Mouse (Mus musculus) midbrain, embryonic 11.5 days (tissue): ENCODE measurements around the gene Atp5j. TPM values are rescaled to one million over a fixed set of nuclear protein-coding genes. Genes with fewer than 3 reads are reported as not detected.

Source experiments
- ATAC-seq: fragments of 200-750 bp; cut with Nextera tagmentation; 2 replicates; pipeline ENCODE4 v1.8.0; 2017; ENCODE audit warnings: moderate TSS enrichment, moderate library complexity; ENCODE audit not compliant: low FRiP score
- DNase-seq: peaks from one replicate; pipeline ENCODE4 v3.0.0; 2015; ENCODE audit warnings: low spot score; ENCODE audit errors: missing footprints
- H3K27ac ChIP-seq: fragments of 300-500 bp; sonication (generic); 2 replicates; pipeline ENCODE4 v1.5.1; 2014; ENCODE audit warnings: low read depth, low read length
- H3K27me3 ChIP-seq: fragments of 300-500 bp; sonication (generic); 2 replicates; pipeline ENCODE4 v1.6.1; 2014; ENCODE audit warnings: mild to moderate bottlenecking, low read length, moderate library complexity, mixed read lengths; ENCODE audit not compliant: control insufficient read depth, insufficient read depth
- H3K36me3 ChIP-seq: fragments of 300-500 bp; sonication (generic); 2 replicates; pipeline ENCODE4 v1.6.1; 2014; ENCODE audit warnings: mild to moderate bottlenecking, low read length, moderate library complexity, mixed read lengths; ENCODE audit not compliant: control insufficient read depth, insufficient read depth
- H3K4me1 ChIP-seq: fragments of 300-500 bp; sonication (generic); 2 replicates; pipeline ENCODE4 v1.6.1; 2014; ENCODE audit warnings: low read length; ENCODE audit not compliant: control insufficient read depth, insufficient read depth
- H3K4me2 ChIP-seq: fragments of 300-500 bp; sonication (generic); 2 replicates; pipeline ENCODE4 v1.6.1; 2014; ENCODE audit warnings: mild to moderate bottlenecking, moderate library complexity
- H3K4me3 ChIP-seq: fragments of 300-500 bp; sonication (generic); 2 replicates; pipeline ENCODE4 v1.5.1; 2014; ENCODE audit warnings: low read depth, low read length
- H3K9ac ChIP-seq: fragments of 300-500 bp; sonication (generic); 2 replicates; pipeline ENCODE4 v1.6.1; 2014; ENCODE audit warnings: low read length
- H3K9me3 ChIP-seq: fragments of 300-500 bp; sonication (generic); 2 replicates; pipeline ENCODE4 v1.6.1; 2016; ENCODE audit warnings: low read length; ENCODE audit not compliant: control insufficient read depth
- WGBS: fragments of 180-500 bp; shearing (Covaris S2); extraction: QIAGEN DNeasy Blood & Tissue Kit; methylation state at CpG from one replicate; pipeline ENCODE4 v1.1.7; 2014; 5-methylcytosine and 5-hydroxymethylcytosine counted together
- polyA plus RNA-seq: library from polyadenylated mRNA; unstranded; fragments of >200 nt; fragmentation: Nextera tagmentation; extraction: Ambion mirVana; gene quantifications from 2 replicates; pipeline ENCODE4 v1.2.1, GENCODE M21; 2014

Gene Atp5j
- polyA plus RNA-seq, 1 experiment from 2014 or later = 822 TPM

DNA sequence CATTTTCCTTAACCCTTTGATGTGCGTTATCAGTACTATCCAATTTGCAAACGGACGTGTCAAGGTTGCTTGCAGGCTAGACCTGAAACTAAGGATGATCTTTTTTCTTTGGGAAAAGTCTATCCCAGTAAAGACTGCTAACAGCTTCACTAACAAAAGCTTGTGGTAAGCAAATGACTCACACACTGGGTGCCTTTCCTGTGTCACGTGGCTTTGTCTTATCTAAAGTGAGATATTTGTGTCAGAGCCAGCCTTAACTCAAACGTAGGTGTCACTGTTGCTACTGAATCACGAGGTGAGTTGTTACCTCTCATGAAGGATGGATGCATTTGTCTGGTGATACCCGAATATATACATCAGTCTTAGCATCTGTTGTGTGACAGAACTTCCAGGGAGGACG lies 29.2 kb upstream of the Atp5j start:
- Histone ChIP-seq H3K4me3 (no peak overlapping the region), H3K4me2 (no peak overlapping the region), H3K27ac (no peak overlapping the region), H3K36me3 (0 out of 2 replicates have a peak, but pooled peaks cover 2% of the 10 kb centered on the region), H3K27me3 (no peaks in the 10 kb centered on the region), H3K9me3 (no peaks in the 10 kb centered on the region), H3K9ac (no peak overlapping the region), H3K4me1 (no peaks in the 10 kb centered on the region)
- WGBS = 92% methylated on average over 8 of the region's 8 CpGs
- DNase-seq (no peak), ATAC-seq (no peak)

GRCm38 (mm10) chr16:84853492-84853891 lies 18.1 kb upstream of the Atp5j start:
- Histone ChIP-seq H3K4me3 (no peak overlapping the region), H3K27me3 (no peaks in the 10 kb centered on the region), H3K36me3 (peaks cover 11% of the 10 kb centered on the region; the same call in 1 of the 2 replicates), H3K4me1 (no peaks in the 10 kb centered on the region), H3K4me2 (no peak overlapping the region), H3K27ac (no peak overlapping the region), H3K9ac (no peak overlapping the region), H3K9me3 (no peaks in the 10 kb centered on the region)
- DNase-seq (no peak), ATAC-seq (no peak)
- WGBS = 93% methylated on average over 6 of the region's 6 CpGs

DNA sequence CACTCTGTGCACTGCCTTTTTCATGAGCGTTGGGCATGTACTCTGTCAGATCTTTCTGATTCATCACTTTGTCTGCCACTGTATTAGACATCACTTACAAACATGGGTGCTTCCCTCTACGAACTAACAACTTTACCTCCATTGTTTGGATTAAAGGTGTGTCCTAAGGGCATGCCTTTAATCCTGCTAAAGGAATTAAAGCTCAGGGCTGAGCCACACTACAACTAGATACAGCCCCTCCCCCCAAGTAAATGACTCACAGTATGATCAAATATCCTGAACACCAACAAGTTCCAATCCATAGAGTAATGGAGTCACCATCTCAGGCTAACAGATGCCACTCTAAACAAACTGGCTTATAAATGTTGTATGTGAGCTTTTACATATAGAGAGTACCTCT lies 3.2 kb upstream of the Atp5j start:
- DNase-seq (no peak), ATAC-seq (no peak)
- no peak overlapping the region for H3K4me2 ChIP-seq
- H3K9ac ChIP-seq = no peak overlapping the region
- H3K27me3 ChIP-seq = no peaks in the 10 kb centered on the region
- peaks cover 11% of the 10 kb centered on the region for H3K4me1 ChIP-seq
- WGBS = 83% methylated on average over 2 of the region's 2 CpGs
- no peak overlapping the region for H3K4me3 ChIP-seq
- H3K36me3 ChIP-seq = no peaks in the 10 kb centered on the region
- no peaks in the 10 kb centered on the region for H3K9me3 ChIP-seq
- H3K27ac ChIP-seq = no peak overlapping the region

DNA sequence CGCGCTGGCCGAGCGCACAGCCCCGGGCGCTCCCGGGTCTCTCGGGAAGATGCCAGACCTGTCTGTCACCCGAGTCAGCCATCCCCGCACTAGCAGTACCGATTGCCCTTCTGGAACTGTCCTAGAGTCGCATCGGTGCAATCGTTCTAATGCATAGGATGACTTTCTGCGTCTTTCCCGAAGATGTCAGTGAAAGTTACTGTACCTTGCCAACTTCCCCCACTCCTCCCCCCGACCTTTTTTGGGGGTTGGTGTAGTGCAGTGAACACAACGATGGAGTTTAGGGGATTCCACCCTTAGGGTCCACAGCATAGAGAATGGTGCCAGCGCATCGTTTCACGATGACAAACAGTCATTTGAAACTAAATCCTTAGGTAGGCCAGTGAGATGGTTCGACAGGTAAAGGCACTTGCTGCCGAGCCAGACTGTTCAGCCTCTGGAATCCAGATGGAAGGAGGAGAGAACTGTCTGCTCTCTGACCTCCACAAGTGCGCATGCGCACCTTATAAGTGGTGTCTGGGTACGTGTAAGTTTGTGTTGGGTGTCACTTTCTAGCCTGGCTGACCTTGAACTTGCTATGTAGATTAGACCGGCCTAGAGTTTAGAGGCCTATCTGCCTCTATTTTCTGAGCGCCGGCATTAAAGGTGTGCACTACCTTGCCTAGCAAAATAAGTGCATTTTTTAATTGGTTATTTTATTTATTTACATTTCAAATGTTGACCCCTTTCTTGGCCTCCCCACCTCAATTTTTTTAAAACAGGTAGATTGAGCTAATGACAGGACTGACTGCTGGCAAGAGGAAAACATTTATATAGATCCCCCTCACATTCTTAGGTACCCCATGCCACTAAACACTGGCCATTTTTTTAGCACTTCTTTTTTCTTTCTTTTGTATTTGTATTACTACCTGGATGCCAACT lies 658 bp upstream of the Atp5j start:
- ATAC-seq (peak; percentile 4), DNase-seq (peak; percentile 93)
- Histone ChIP-seq H3K36me3 (0 out of 2 replicates have a peak, but pooled peaks cover 4% of the 10 kb centered on the region), H3K27ac (peak overlapping the region; percentile 95), H3K9me3 (no peaks in the 10 kb centered on the region), H3K9ac (peak overlapping the region; percentile 98), H3K4me1 (peaks cover 11% of the 10 kb centered on the region), H3K4me2 (peak overlapping the region; percentile 66), H3K27me3 (no peaks in the 10 kb centered on the region), H3K4me3 (peak overlapping the region; percentile 95)
- WGBS = 12% methylated on average over 25 of the region's 29 CpGs

DNA sequence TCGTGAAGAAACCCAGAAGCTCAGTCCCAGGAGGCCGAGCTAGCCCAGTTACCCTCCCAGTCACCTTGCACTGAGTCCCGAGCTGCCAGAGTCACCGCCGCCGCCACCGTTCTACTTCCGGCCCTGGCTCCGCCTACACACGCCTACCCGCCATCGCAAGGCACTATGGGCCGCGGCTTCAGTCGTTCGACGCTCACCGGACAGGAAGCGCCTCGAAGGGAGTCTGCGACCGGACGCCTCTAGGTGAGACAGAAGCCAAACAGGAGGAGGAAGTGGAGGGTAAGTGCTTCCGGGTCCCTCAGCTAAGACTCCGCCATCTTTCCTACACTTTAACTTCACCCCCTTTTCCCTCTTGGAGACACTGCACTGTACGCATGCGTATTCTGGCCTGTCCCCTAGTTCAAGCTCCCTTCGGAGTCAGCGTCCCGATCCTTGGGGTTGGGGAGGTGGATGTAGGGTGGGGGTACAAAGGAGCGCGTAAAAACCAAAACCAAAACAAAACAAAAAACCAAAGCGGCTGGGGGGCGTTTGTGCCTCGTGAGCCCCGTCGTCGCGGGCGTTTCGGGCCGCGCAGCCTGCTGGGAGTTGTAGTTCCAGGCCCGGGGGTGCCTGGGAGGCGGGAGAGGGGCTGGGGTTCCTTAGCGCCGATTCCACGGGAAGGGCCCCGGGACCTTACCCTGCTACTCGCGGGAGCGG lies 532 bp downstream of the Atp5j start, which contains the start of gene Gabpa:
Gene Gabpa, plus strand, starts transcription at position 181 of the 696 bp plus-strand sequence.
- Histone ChIP-seq H3K4me2 (peak within 1 kb of the TSS; percentile 66), H3K27ac (peak within 1 kb of the TSS; percentile 95), H3K4me1 (peaks cover 11% of the 10 kb centered on the region), H3K27me3 (no peaks in the 10 kb centered on the region), H3K9ac (peak within 1 kb of the TSS; percentile 98), H3K36me3 (peaks cover 8% of the 10 kb centered on the region; the same call in 1 of the 2 replicates), H3K4me3 (peak within 1 kb of the TSS; percentile 95), H3K9me3 (no peaks in the 10 kb centered on the region)
- DNase-seq (peak; percentile 99), ATAC-seq (peak; percentile 95)
- WGBS = under 1% methylated on average over 52 of the region's 52 CpGs

DNA sequence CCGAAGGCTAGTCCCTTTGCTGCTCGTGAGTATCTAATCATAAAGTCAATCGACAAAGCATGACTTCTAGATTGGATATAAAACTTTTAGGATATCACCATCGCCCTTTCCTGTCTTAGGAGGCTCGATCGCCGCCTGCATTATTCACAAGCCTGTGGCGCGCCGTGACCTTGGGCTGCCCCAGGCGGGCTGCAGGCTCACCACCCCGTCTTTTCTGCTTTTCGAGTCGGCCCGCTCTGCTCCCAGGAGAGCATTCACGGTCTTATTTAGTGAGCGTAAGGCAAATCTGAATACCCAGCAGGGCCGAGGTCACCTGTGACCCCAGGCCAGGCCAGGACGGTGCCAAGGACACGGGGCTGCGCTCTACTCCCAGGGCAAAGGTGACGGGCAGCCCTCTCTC lies 1.1 kb downstream of the Atp5j start:
- ATAC-seq (0 out of 2 replicates have a peak, but pooled peaks have one; percentile 0), DNase-seq (no peak)
- Histone ChIP-seq H3K4me1 (peaks cover 11% of the 10 kb centered on the region), H3K27ac (peak overlapping the region; percentile 95), H3K9me3 (no peaks in the 10 kb centered on the region), H3K36me3 (peaks cover 8% of the 10 kb centered on the region; the same call in 1 of the 2 replicates), H3K4me3 (peak overlapping the region; percentile 95), H3K9ac (peak overlapping the region; percentile 98), H3K27me3 (no peaks in the 10 kb centered on the region), H3K4me2 (peak overlapping the region; percentile 66)
- 2% methylated on average over 22 of the region's 22 CpGs for WGBS

DNA sequence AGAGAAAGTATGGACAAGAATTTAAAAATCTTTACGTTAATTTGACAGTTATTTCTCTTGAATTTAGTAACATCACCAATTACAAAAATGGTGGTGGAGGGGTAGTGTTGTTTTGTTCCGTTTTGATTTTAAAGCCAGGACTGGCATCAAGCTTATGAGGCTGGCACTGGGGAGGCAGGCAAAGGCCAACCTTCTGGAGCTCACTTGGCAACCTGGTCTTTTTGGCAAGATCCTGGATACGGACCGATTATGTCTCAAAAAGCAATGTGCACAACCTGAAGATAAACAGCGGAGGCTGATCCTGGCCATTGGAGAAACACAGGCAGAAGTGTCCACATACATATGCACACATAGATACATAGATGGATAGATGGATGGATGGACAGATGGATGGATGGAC lies 2.7 kb downstream of the Atp5j start:
- Histone ChIP-seq H3K4me3 (no peak overlapping the region), H3K4me1 (peaks cover 11% of the 10 kb centered on the region), H3K27me3 (no peaks in the 10 kb centered on the region), H3K36me3 (peaks cover 12% of the 10 kb centered on the region; the same call in 1 of the 2 replicates), H3K27ac (no peak overlapping the region), H3K9me3 (no peaks in the 10 kb centered on the region), H3K4me2 (no peak overlapping the region), H3K9ac (no peak overlapping the region)
- DNase-seq (no peak), ATAC-seq (no peak)
- WGBS = 99% methylated on average over 5 of the region's 5 CpGs

DNA sequence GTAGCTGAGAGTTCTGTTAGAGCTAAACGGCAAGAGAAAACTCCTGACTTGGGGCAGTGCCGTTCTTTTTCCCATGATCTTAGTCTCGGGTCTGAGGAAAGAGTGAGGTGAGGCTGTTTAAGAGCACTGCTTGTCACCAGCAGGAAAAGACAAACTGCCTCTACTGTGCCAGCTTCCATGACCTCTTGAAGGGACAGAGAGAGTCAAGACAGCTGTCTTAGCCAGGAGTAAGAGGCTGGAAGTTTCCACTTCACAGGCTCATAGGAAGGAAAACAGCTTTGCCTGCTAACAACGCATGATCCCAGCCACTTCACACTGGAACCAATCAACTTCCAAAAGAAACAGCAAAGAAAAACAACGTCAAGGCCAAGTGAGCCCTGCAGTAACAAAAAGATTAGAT lies 3.7 kb downstream of the Atp5j start:
- Histone ChIP-seq H3K4me1 (peaks cover 10% of the 10 kb centered on the region), H3K9me3 (no peaks in the 10 kb centered on the region), H3K9ac (no peak overlapping the region), H3K4me3 (no peak overlapping the region), H3K36me3 (peaks cover 12% of the 10 kb centered on the region; the same call in 1 of the 2 replicates), H3K4me2 (no peak overlapping the region), H3K27me3 (no peaks in the 10 kb centered on the region), H3K27ac (no peak overlapping the region)
- 90% methylated on average over 5 of the region's 5 CpGs for WGBS
- DNase-seq (no peak), ATAC-seq (no peak)

DNA sequence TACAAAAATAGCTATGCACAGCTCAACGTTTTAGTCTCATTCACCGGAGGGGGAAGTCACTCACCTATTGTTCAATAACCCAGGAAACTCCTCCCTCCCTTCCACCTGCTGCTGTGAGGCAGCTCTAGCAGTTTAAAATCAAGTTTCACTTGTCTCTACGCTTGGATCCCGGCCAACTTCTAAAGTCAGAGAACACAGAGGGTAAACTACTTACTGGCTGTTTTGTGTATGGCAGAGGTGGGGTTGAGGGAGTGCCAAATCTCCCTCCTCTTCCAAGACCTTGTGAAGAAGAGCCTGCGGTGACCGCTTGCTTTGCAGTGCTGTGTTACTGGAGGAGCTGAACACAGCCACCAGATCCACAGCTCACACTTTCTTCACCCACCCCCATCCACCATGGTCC lies 10.4 kb downstream of the Atp5j start:
- Histone ChIP-seq H3K36me3 (peaks cover 6% of the 10 kb centered on the region; the same call in 1 of the 2 replicates), H3K27ac (no peak overlapping the region), H3K4me3 (no peak overlapping the region), H3K27me3 (no peaks in the 10 kb centered on the region), H3K9me3 (no peaks in the 10 kb centered on the region), H3K9ac (no peak overlapping the region), H3K4me2 (no peak overlapping the region), H3K4me1 (no peaks in the 10 kb centered on the region)
- 85% methylated on average over 6 of the region's 6 CpGs for WGBS
- DNase-seq (no peak), ATAC-seq (no peak)
